Mouse (Mus musculus) thymus, postnatal 36 days (tissue): ENCODE data around the gene Ildr1.

Source experiments
- DNase-seq, 2 experiments: peaks; one replicate each; pipeline ENCODE4 v3.0.0; 2022; ENCODE audit warnings: mixed read lengths in 2 of 2

The Ildr1 gene

DNA sequence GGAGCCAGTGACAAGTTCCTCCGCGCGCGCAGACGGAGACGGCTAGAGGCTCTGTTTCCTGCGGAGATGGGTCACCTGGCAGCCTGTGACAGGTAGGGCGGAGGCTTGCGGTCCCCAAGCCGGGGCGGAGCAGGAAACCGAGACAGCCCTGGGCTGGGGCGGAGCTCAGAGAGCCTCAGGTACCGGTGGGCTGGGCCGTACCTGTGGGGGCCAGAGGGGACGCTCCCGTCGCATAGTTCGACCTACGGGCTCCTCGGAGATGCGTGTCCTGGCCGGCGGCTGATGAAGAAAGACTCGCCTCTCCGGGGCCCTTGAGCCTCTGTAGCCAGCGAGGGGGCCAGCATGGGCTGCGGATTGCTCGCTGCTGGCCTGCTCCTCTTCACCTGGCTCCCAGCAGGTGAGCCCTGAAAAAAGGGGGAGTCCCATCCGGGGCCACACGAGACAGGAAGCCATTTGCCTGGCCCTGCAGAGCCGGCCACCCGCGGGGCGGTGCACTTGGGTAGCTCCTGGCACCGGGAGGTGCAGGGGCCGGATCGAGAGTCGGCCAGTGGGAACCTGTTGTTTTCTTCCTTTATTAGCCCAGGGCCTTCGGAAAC lies at the start of gene Ildr1:
Gene Ildr1, plus strand, starts transcription at position 161 of the 596 bp plus-strand sequence.
- peak; percentile 19 to 42 for DNase-seq

DNA sequence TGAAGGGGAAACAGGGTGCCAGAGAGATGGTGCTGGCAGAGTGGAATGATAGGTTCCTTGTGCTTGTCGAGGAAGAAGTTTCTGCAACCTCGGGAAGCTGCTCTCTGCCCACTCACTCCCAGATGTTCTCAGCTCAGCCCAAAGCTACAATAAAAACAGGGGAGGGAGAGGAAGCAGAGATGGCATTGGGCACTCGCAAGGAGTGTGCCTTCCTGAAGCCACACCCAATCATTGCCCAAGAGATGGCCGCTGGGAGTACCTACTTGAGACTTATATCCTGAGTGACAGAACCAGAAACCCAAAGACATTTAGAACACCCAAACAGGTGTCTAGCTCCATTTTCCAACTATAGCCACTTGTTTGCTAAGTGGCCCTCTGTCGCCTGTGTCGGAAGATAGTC lies 48.7 kb upstream of the Ildr1 start:
- DNase-seq: no peak

DNA sequence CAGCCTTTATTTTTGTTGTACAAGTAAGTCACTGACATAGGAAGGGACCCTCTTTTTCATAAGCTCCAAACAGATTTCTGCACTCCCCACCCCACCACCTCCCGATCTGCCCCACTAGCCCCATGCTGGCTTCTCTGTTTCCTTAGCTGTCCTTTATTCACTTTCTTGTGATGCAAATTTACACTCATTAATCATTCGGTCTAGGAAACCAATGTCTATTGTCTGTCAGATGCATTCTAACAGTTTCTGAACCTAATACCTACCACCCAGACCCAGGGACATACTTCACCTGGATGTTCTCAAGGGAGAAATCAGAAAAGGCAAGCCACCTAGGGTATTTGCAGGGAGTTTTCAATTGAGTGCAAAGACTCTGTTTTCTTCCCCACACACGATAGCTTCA lies 44.5 kb upstream of the Ildr1 start:
- no peak for DNase-seq

DNA sequence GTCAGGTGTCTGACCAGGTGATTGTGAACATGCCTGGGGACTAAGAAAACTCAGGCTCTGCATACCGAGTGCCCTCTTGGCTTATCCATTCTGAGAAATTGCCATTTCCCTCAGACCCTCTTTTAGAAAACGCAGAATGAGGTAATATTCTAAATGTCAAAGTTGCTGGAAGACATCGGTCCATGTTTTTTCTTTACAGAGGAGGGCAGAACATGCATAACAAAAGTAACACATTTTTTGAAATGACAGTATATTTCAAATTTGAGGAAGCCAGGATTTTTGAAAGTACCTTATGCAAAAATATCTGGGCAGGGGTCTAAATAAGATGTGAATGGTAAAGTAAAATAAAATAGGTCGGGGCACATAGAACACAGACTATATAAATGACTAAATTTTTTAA lies 43.3 kb upstream of the Ildr1 start:
- no peak for DNase-seq

DNA sequence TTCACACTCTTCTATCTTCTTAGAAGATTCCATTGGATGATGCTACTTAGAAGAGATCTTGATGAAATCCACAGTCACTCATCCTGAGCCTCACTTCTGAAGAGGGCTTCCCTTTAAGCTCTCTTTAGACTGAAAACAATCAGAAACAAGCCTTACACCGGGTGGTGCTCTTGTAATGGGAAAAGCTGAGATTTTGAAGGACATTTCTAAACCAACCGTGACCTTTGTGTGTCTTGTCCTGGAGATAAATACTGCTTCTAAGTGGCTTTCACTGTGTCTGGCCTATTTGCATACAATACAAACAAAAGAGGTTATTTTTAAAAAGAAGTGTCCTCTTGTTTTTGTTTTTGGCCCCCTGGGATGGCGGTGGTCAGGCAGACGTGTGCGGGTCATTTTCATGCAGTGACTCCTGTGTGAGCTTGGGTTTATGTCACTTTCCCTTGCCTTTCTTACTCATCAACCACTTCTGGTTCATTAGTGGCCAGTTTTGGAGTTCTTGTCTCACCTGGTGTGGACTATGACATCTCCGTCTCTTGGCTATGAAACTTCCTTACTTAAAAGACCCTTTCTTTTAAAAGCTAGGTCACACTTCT lies 42.5 kb upstream of the Ildr1 start:
- no peak for DNase-seq

DNA sequence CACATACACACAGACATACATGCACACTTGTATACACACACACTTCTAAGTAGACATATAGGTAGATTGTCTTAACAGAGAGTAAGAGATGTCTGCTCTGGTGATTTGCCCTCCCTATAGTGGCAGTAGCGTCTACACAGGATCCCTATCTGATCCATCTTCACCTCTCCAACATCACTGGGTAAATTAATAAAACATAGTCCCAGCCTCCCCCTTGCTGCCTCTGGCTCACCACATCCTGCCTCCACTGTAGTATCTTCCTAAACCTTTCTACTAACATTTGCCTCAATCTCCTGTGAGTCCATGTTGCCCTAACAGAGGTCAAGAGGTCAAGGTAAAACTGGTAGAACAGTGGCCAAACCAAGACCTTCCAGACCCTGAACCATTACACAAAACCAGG lies 38.6 kb upstream of the Ildr1 start:
- no peak for DNase-seq

DNA sequence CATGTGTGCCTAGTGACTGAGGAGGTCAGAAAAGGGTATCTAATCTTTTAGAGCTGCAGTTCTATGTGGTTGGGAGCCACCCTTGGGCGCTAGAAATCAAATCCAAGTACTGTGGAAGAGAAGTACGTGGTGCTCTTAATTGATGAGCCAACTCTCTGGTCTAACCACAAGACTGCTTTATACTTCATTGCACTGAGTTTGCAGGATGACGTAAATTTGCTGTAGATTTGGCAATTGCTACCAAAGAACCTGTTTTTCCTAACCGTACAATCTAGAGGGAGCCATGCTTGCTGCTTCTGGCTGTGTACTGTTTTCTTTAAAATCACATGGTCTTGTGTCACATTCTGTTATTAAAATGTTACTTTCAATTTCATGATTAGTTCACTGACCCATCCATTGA lies 37.9 kb upstream of the Ildr1 start:
- DNase-seq: no peak

DNA sequence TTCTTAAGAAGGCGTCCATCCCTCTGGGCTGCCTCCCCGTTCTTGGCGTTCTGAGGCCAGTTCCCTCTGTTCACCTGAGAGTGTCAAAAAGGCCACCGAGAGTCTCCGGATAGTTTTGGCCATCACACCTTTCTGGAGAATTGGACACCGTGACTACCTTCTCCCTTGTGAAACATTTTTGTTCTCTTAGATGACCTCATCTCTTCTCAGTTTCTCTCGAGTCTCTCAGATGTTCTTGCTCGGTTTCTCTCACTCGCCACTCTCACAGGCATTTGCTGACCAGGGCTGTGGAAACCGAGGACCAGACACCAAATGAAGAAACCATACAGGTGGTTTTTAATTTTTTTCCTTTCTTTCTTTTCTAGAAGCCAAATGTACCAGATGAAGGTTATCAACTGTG lies 32.4 kb upstream of the Ildr1 start:
- DNase-seq: no peak

DNA sequence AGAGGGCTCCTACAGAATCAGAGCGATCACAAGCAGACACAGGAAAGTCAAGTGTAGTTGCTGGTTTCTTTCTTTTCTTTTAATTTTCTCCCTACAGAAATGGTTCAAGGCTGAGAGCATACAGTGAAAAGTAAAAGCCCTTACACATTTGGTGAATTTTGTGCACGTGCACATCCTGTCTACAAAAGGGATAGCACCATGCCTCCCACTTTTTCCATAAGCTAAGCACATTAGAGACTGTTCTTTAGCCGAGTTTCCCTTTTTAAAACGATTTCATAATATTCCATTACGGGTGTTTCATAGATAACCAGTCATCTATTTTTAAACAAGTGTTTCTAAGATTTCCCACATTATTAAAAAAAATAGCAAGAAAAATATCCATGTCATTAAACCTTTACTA lies 30.3 kb upstream of the Ildr1 start:
- DNase-seq: no peak

DNA sequence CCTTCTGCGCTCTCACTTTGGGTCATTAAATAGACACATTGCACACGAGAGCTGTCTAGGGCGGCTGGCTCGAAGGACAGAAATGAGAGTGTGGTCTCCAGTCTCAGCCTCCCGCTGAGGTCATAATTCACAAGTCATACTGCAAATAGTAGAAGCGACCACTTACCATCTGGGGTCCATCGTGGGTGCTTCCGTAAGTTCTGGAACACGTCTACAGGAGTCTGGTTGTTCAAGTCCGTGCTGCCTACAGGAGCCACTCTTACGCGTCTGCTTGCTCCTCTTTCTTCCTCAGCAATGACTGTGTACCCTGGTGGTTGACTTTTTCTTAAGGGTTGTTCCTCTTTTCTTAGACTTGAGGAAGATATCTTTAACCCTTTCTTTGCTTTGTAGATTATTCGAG lies 28.0 kb upstream of the Ildr1 start, which contains the start of gene Cd86:
Gene Cd86, minus strand, starts transcription at position 300 of the 400 bp plus-strand sequence.
- no peak for DNase-seq

DNA sequence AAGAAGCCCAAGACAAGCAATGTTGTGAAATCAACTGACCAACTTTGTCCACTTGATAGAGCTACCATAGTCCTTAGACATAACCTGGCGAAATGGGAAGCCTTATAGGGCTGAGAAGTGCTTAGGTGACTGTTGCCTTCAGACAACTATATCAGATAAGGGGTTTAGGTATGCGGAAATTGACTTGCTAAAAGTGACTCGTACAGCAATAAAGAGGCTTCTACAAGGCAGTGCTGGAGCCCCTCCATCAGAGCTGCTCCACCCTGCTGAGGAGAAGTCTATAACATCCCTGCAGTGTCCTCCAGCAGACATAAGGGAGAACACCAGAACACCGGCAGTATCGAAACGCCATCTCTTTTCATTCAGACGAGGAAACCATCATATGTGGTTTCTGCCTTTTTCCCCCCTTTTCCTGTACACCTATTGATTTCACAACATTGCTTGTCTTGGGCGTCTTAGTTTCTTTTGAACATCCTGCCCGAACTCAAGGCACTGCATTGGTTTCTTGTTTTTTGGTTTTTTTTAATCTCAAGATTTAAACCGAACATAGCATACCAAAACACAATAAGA lies 27.2 kb upstream of the Ildr1 start:
- no peak for DNase-seq

DNA sequence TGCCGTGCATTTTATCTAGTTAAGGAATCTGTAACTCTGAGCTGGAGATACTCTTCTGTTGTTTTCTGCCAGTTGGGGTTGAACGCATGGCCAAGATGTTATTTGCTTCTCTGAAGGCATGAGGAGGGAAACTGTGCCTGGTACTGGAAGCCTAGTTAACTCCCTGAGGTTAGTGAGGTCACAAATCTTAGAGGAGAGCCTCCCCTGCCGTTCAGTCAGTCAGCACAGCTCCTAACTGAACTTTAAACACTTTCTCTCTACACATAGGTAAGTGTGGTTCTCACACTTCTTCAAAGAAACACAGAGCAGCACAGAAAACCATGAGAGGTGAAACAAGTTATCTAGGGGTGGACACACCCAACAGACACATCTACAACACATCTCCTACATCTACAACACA lies 23.2 kb upstream of the Ildr1 start:
- no peak for DNase-seq

DNA sequence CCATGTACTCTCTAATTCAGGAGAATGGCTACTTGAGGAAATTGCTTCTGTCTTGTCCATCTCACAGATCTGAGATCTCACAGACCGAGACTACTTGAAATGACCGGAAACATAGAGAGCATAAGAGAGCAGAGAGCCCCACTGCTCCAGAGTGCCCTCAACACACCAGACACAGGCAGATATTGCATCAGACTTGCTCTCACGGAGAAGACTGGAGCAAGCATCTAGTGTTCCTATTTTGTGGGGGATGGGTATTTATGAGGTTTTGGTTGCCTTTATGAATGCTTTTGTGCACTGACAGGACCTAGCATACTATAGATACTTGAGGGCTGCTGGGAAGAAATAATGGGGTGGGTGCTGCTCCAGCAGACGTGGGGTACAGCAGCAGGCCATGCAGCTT lies 20.6 kb upstream of the Ildr1 start:
- no peak for DNase-seq

DNA sequence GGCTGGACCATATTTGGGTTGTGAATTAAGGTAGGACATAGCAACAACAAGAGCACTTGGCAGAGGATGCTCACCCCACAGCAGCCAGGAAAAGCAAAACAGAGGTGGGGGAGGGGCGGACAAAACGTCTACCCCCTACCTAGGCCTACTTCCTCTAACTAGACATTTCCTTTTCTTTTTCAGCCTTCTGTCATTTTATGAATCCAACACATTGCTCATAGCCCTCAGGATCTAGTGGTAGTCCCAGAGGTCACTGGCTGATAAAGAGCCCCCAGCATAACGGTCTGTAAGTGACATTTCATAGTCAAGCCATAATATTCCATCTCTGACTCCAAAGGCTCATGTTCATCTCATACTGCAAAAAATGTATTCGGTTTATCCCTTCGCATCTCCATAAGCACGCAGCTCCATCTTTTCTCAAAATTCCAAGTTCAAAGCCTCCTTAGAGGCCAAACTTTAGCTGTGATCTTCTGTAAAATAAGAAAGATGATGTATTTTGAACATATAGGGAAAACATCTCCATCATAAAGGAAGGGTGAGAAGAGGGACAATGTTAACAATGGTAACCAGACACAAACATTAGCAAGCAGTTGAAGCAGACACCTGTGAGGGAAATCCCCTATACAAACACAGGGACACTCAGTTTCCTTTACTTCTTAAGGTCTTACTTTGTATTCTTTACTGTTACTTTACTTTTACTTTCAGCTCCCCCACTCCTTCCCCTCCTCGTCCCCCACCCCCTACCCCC lies 19.1 kb upstream of the Ildr1 start:
- peak; percentile 28 to 36 for DNase-seq

DNA sequence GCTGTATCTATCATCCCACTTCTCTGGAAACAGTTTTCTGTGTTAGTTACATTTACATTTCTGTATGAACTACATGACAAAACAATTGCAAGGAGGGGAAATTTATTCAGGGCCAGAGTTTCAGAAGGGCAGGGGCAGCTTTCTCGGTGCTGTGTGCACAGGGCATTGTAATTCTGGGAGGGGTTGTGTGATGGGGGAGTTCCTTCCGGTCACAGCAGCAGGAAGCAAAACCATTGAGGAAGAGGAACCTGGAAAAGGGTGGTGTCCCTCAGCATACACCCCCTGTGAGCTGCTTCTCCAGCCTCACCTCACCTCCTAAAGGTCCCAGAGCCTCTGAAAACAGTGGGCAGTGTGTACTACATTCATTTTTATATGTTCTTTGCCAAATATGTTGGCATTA lies 18.5 kb upstream of the Ildr1 start:
- no peak for DNase-seq

DNA sequence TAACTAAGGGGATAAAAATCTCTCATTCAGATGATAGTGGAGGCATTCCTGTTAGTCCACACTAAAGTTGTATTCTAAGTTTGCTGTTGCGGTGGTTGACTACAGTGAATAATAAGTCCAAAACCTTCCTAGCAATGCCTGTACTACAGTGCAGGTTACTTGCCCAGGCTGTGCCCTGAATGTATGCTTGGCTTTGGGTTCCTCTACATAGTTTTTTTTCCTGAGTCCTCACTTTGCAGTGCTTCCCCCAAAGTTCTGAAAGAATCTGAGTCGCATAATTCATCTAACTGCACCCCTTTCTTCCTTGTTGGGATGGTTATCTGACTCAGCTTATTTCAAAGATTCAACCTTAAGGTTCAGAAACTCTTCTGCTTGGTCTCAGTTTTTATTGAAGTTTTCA lies 17.9 kb upstream of the Ildr1 start:
- DNase-seq: no peak

DNA sequence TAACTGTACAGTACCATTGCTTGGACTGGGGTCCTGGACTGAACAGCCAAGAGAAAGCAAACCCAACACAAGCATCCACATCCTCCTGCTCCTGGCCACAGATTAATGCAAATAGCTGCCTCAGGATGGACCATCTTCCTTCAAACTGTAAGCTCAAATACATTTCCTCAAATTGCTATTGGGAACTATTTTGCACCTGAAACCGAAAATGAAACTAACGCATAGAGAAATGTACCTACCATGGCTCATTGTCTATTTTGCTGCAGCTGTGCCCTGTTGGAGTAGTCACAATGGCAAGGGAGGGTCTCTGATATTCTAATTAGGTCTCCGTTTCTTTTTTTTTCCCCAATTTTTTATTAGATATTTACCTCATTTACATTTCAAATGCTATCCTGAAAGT lies 11.9 kb upstream of the Ildr1 start:
- DNase-seq: no peak

DNA sequence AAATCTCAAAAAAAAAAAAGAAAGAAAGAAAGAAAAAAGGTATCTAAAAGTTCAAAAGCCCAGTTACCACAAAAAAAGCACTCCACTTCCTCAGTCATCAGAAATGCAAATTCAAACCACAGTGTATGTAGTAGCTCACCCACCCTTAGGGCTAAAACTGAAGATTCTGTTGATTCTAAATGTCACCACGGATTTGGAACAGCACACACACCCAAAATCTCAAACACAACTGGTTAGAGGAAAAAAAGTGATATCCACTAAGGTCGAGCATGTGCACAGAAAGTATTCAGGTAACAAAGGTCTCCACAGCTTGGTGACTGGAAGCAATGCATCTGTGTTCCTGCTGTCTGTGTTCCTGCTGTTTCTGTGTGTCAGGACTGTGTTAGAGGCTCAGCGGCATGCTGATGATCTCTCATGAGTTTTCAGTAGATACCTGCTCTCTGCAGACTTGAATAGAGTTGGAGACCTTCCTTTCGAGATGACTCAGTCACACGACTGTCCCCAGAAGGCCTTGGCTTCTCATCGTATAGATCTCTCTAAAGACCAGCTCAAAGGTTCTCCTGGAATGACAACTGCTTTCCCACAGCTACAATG lies 9.4 kb upstream of the Ildr1 start:
- DNase-seq: no peak

DNA sequence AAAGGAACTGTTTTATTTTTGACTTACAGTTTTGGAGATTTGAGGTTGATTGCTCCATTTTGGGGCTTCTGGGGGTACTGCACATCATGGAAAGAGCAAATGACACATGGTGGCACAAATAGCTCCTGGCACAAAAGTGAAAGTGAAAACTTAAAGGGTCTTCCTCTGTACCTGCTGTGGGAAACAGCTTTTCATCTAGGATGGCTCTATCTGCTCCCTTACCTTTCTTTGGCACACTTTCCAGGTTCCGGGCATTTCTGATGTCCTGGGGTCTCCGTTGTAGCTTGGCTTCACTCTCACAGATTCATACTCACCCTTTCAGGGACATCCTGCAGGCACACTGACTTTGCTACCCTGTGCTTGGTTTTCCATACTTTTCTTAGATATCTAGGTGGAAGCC lies 5.7 kb upstream of the Ildr1 start:
- no peak for DNase-seq

DNA sequence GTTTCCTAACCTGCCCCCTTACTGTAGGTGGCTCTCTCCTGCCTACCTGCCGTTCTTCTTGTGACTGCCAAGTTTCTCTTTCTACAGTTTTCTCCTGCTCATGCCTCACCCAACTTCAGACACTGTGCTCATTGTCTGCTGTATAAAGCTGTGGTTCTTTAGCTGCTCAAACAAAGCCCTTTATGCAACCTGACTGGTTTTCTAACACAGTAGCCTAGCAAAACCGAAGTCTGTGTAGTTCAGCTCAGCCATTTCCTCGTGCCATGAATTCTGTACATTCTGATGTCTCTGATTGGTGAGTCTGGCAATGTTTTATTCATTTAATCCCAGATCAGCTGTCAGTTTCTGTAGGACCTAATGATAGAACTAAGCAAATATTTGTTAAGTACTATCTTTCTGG lies 2.3 kb upstream of the Ildr1 start:
- no peak for DNase-seq

DNA sequence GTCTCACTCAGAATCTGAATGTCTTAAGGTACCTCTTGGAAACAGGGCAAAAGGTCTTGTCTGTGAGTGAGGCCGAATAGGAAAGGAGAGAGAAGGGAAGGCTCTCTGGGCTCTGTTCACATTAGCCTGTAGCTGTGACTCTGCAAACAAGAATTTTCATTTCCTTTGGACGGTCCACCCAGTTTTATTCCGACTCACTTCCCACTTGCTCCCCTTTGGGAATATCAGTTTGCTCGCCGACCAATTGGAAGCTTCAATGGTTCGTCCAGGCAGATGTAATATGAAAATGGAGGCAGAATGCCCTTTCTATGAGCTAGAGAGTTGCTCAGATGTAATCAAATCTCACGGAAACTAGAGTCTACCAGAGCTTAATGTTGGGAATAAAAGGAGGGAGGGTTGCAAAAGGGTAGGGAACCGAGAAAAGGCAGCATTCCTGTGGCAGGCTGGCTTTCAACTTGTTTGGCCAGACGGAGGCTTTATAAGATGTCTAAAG lies 1.1 kb downstream of the Ildr1 start:
- DNase-seq: no peak

DNA sequence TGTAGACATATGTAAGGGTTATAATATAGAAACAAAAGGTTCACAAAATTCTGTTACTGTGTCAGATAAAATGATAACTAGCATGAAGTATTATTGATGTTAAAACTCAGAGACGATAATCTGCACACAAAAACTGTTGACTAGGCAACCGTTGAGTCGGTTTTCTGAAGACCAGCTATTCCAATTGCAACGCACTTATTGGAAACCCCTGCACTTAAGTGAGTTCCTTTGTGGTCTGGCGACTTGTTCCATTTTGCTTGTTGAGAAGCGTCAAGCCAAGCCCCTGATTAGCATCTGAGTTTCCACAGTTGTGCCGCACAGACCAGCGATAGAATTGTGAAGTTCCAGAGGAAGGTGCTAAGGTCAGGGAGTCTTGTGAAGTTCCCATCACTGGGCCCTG lies 3.6 kb downstream of the Ildr1 start:
- DNase-seq: no peak

DNA sequence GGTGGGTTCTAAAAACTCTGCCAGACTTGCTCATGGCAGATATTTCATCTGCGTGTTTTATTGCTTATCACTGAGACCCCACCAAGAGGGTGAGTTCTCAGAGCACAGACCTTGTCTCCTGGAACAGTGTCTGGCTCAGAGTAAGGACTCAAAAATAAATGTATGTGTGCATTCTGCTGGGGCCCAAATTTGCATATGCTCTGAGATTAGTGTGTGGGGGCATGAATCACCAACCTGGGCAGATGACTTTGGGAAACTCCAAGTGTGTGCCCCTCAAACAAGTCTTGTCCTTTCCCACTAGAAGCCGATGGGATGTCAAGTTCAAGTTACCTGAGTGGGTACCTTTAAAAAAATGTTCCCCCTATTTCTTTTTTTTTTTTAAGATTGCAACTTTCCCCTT lies 6.7 kb downstream of the Ildr1 start:
- no peak for DNase-seq
